Mouse (Mus musculus): ENCODE results near the gene Dhcr7. TPM values are rescaled to one million over a fixed set of nuclear protein-coding genes. Genes with fewer than 3 reads are reported as not detected.

Dhcr7 gene
- polyA plus RNA-seq, 1 experiment, result 51.7 TPM

DNA sequence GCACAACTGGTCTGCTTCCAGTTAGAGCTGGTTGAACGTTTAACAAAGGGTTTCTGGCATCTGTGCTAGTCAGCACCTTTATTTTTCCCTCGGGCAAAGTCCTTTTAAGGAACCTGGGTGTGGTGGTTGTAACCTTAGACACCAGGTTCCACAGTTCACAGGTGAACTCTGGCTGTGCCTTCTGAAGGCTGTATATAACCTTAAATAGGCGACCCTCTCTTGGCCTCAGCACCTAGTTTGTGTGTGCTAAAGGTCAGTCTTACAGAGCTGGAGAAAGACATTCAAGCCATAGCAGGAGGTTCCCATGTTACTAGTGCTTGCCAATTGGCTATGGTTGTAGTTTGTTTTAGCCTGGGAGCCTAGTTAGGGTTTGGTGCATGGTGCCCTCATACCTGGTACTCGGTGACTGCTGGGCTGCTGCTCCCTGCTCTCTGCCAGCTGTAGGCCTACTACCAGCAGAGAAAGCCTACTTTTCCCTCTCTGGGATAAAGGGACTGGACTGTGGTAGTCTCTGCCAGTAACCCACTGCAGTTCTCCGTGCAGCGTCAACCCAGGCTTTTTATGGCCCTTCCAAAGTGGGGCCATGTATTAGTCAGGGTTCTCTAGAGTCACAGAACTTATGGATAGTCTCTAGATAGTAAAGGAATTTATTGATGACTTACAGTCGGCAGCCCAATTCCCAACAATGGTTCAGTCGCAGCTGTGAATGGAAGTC is 26.0 kb downstream of the Dhcr7 start:
- H3K27me3 ChIP-seq (replicated peaks; ENCODE audit: control insufficient read depth, insufficient read depth, low read length), result no peaks in the 10 kb centered on the region
- TF ChIP-seq POLR2A (IDR thresholded peaks at IDR 0.05; ENCODE audit: low read depth, low read length) (no peak), CTCF (conservative IDR thresholded peaks at IDR 0.05; ENCODE audit: insufficient read depth, insufficient read length, low read depth, low read length) (no peak)
- peak overlapping the region; percentile 75 for H3K27ac ChIP-seq (ENCODE audit: insufficient read depth, low read depth, low read length)

DNA sequence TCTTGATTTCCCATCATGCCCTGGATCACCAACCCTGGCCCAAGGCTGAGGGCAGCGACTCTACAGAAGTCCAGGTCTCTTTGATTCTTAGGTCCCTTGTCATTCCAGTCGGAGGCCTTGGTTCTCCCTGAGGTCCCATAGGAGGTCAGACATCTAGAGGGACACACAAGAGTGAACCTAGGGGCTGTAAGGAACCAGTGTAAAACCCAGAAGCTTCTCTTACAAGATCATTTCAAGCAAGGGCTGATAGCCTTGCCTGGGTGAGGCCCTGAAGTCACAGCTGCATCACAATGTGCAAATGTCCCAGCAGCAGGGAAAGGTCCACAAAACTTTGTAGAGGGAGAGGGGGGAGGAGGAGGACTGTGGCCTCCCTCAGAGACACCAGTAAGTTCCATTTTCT is 43.6 kb downstream of the Dhcr7 start, which contains the start of gene Gm498:
Gene Gm498, plus strand, starts transcription at position 301 of the 400 bp plus-strand sequence.
- no peak within 1 kb of the TSS for H3K4me3 ChIP-seq (ENCODE audit: insufficient read depth, low read depth, low read length)
- no peaks in the 10 kb centered on the region for H3K27me3 ChIP-seq (replicated peaks; ENCODE audit: control insufficient read depth, insufficient read depth, low read length)
- DNase-seq, result no peak
- no peaks in the 10 kb centered on the region for H3K4me1 ChIP-seq (ENCODE audit: control insufficient read depth, insufficient read depth, low read length)
- TF ChIP-seq POLR2A (IDR thresholded peaks at IDR 0.05; ENCODE audit: low read depth, low read length) (no peak), CTCF (conservative IDR thresholded peaks at IDR 0.05; ENCODE audit: insufficient read depth, insufficient read length, low read depth, low read length) (no peak)
- no peak within 1 kb of the TSS for H3K27ac ChIP-seq (ENCODE audit: insufficient read depth, low read depth, low read length)
- no peaks in the 10 kb centered on the region for H3K36me3 ChIP-seq (ENCODE audit: control insufficient read depth, insufficient read depth, low read length)
- 93% methylated on average over 2 of the region's 2 CpGs for WGBS

More for the DNA sequence above, 26.0 kb downstream of the Dhcr7 start:
- Histone ChIP-seq H3K4me1 (ENCODE audit: control insufficient read depth, insufficient read depth, low read length) (peaks cover 6% of the 10 kb centered on the region), H3K36me3 (ENCODE audit: control insufficient read depth, insufficient read depth, low read length) (no peaks in the 10 kb centered on the region), H3K4me3 (ENCODE audit: insufficient read depth, low read depth, low read length) (no peak overlapping the region)
- WGBS, result 69% methylated on average over 8 of the region's 8 CpGs
- DNase-seq, result peak; percentile 89

DNA sequence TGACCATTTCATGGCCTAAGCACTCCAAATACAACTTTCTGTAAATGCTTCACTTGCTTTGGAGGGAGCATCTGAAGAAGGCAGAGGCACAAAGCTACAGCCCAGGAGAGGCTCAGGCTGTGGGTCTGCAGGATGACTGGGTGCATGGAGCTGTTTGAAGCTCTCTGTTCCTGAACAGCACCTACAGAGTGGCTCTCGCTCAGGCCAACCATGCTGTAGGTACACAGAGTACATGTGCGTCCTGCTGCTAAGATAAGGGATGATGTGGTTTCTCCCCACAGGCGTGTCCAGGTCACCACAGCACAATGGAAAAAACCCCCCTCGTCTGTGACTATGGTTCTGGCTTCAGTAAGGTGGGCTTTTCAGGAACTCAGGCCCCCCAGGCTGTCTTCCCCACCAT is 45.9 kb downstream of the Dhcr7 start:
- DNase-seq, result no peak
- Histone ChIP-seq H3K4me3 (ENCODE audit: insufficient read depth, low read depth, low read length) (no peak overlapping the region), H3K27ac (ENCODE audit: insufficient read depth, low read depth, low read length) (no peak overlapping the region), H3K27me3 (replicated peaks; ENCODE audit: control insufficient read depth, insufficient read depth, low read length) (no peaks in the 10 kb centered on the region), H3K4me1 (ENCODE audit: control insufficient read depth, insufficient read depth, low read length) (no peaks in the 10 kb centered on the region), H3K36me3 (ENCODE audit: control insufficient read depth, insufficient read depth, low read length) (no peaks in the 10 kb centered on the region)
- 85% methylated on average over 4 of the region's 4 CpGs for WGBS
- no peak for TF ChIP-seq POLR2A (IDR thresholded peaks at IDR 0.05; ENCODE audit: low read depth, low read length)
- TF ChIP-seq CTCF (conservative IDR thresholded peaks at IDR 0.05; ENCODE audit: insufficient read depth, insufficient read length, low read depth, low read length), result no peak

DNA sequence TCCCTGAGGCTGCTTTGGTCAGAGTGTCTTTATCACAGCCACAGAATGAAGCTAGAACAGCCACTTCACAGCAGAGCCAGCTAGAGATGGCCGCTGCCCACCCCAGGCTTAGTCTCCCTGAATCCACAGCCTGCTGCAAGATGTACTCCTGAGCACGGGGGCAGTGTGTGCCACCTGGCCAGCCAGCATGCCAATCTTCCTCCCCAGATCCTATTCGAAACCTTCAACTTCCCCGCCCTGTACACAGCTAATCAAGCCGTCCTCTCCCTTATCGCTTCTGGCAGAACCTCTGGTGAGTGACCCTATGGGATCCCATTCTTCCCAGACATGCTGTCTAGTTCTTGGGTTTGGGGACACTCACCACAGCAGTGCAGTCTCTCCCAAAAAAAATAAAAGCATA is 60.8 kb downstream of the Dhcr7 start:
- WGBS, result 82% methylated on average over 6 of the region's 6 CpGs
- TF ChIP-seq CTCF (conservative IDR thresholded peaks at IDR 0.05; ENCODE audit: insufficient read depth, insufficient read length, low read depth, low read length) (no peak), POLR2A (IDR thresholded peaks at IDR 0.05; ENCODE audit: low read depth, low read length) (no peak)
- DNase-seq, result no peak
- no peak overlapping the region for H3K4me3 ChIP-seq (ENCODE audit: insufficient read depth, low read depth, low read length)
- no peak overlapping the region for H3K27ac ChIP-seq (ENCODE audit: insufficient read depth, low read depth, low read length)
- no peaks in the 10 kb centered on the region for H3K4me1 ChIP-seq (ENCODE audit: control insufficient read depth, insufficient read depth, low read length)
- no peaks in the 10 kb centered on the region for H3K36me3 ChIP-seq (ENCODE audit: control insufficient read depth, insufficient read depth, low read length)
- no peaks in the 10 kb centered on the region for H3K27me3 ChIP-seq (replicated peaks; ENCODE audit: control insufficient read depth, insufficient read depth, low read length)

DNA sequence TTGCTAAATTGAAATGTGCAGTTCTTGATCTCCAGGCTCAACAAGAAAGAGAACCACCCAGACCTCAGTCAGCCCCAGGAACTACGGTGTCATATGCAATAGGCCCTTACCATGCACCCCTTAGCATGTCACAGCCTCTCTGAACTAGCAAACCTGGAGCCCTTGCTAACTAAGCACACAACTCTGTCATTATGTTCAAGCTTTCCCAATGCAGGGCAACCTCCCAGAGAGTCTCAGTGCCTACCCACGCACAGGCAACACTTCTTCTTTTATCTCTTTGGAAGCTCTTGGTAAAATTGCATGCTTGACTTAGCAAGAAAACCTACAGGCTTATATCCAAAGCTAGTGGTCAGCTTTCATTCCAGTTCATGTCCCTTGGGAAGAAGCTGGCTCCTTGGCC is 68.2 kb downstream of the Dhcr7 start:
- H3K27me3 ChIP-seq (replicated peaks; ENCODE audit: control insufficient read depth, insufficient read depth, low read length), result no peaks in the 10 kb centered on the region
- H3K27ac ChIP-seq (ENCODE audit: insufficient read depth, low read depth, low read length), result no peak overlapping the region
- TF ChIP-seq CTCF (conservative IDR thresholded peaks at IDR 0.05; ENCODE audit: insufficient read depth, insufficient read length, low read depth, low read length) (no peak), POLR2A (IDR thresholded peaks at IDR 0.05; ENCODE audit: low read depth, low read length) (no peak)
- H3K36me3 ChIP-seq (ENCODE audit: control insufficient read depth, insufficient read depth, low read length), result no peaks in the 10 kb centered on the region
- H3K4me1 ChIP-seq (ENCODE audit: control insufficient read depth, insufficient read depth, low read length), result no peaks in the 10 kb centered on the region
- no peak for DNase-seq
- H3K4me3 ChIP-seq (ENCODE audit: insufficient read depth, low read depth, low read length), result no peak overlapping the region
- WGBS, result 73% methylated on average over 2 of the region's 2 CpGs

DNA sequence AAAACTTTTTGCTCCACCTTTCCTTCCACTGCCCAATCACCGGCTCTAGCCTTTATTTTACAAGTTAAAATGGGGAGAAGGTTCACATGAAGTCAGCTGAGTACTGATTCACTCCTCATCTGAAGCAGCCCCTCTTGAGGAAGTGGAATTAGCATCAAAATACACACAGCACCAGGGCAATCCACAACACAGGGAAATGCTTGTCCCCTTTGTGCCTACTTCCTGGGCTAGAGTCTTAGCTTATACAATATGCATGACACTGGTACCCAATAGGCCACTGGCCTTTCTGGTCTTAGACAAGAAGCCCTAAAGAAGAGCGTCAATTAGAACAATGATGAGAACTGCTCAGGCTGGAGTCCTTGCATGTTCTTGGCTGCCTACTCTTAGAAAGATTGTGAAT is 69.4 kb downstream of the Dhcr7 start:
- no peaks in the 10 kb centered on the region for H3K27me3 ChIP-seq (replicated peaks; ENCODE audit: control insufficient read depth, insufficient read depth, low read length)
- H3K36me3 ChIP-seq (ENCODE audit: control insufficient read depth, insufficient read depth, low read length), result no peaks in the 10 kb centered on the region
- TF ChIP-seq POLR2A (IDR thresholded peaks at IDR 0.05; ENCODE audit: low read depth, low read length), result no peak
- no peak for TF ChIP-seq CTCF (conservative IDR thresholded peaks at IDR 0.05; ENCODE audit: insufficient read depth, insufficient read length, low read depth, low read length)
- 80% methylated on average over 2 of the region's 2 CpGs for WGBS
- H3K4me3 ChIP-seq (ENCODE audit: insufficient read depth, low read depth, low read length), result no peak overlapping the region
- no peaks in the 10 kb centered on the region for H3K4me1 ChIP-seq (ENCODE audit: control insufficient read depth, insufficient read depth, low read length)
- no peak overlapping the region for H3K27ac ChIP-seq (ENCODE audit: insufficient read depth, low read depth, low read length)
- DNase-seq, result no peak

Other genes starting within 250 kb of the Dhcr7 start
- 8.9 and 9.6 TPM in 2 replicates for gene Cars, start 223.1 kb upstream of the Dhcr7 start, polyA plus RNA-seq (2012; rRNA removed)
- gene Tnfrsf26, start 194.4 kb upstream of the Dhcr7 start, polyA plus RNA-seq (2012; rRNA removed), result 0.91 and 1.4 TPM in 2 replicates
- gene Tnfrsf22, start 173.5 kb upstream of the Dhcr7 start, polyA plus RNA-seq (2012; rRNA removed), result 5.4 and 5.6 TPM in 2 replicates
- 3.0 and 3.5 TPM in 2 replicates for gene Tnfrsf23, start 137.3 kb upstream of the Dhcr7 start, polyA plus RNA-seq (2012; rRNA removed)
- 75.0 and 77.1 TPM in 2 replicates for gene Osbpl5, start 66.2 kb upstream of the Dhcr7 start, polyA plus RNA-seq (2012; rRNA removed)
- 0.33 and 1.1 TPM in 2 replicates for gene Mrgprg, start 56.2 kb upstream of the Dhcr7 start, polyA plus RNA-seq (2012; rRNA removed)
- 2.3 and 2.8 TPM in 2 replicates for gene Mrgpre, start 38.6 kb upstream of the Dhcr7 start, polyA plus RNA-seq (2012; rRNA removed)
- 31.3 and 33.4 TPM in 2 replicates for gene Nadsyn1, start 296 bp upstream of the Dhcr7 start, polyA plus RNA-seq (2012; rRNA removed)
- not detected in 2 replicates for gene Gm498, start 43.7 kb downstream of the Dhcr7 start, polyA plus RNA-seq (2012; rRNA removed)
- gene Shank2, start 178.8 kb downstream of the Dhcr7 start, polyA plus RNA-seq (2012; rRNA removed), result 16.1 and 17.1 TPM in 2 replicates

Data from kidney, adult 2 months (tissue).